8 mouse cellular contexts compared by ENCODE assay signal in genomic region chr7:16296146-16296545, GRCm38 (mm10). TPM values are rescaled to one million over a fixed set of nuclear protein-coding genes. Genes with fewer than 3 reads are reported as not detected.
DNase-seq lines count a peak whose midpoint lies in the region; ATAC-seq lines count a peak whose summit lies in the region.

No protein-coding gene starts in this region.

- 0 out of 2 replicates have a peak overlapping the region, but pooled peaks have one; percentile 66 for H3K9ac ChIP-seq in hindbrain, embryonic 13.5 days
- H3K9ac ChIP-seq in midbrain, embryonic 15.5 days: no peak overlapping the region

- peak overlapping the region; percentile 91 for H3K4me2 ChIP-seq in hindbrain, embryonic 13.5 days
- H3K4me2 ChIP-seq in midbrain, embryonic 15.5 days: peak overlapping the region; percentile 97

- peak; percentile 9 for DNase-seq in layer of hippocampus, adult 11-12 months (ENCODE audit: low spot score)
- no peak for DNase-seq in layer of hippocampus, adult 9-11 months
- DNase-seq in c-Kit-positive CD71-positive TER-119-positive erythroid progenitor cells, embryonic 14.5 days (ENCODE audit: low spot score): peak; percentile 69
- no peak for DNase-seq in left cerebral cortex, postnatal 36 days (ENCODE audit: low spot score in 2 of 2)
- no peak for DNase-seq in lung, adult 18-20 months
- DNase-seq in layer of hippocampus, postnatal 10 days (ENCODE audit: low spot score in 2 of 2): no peak

- peaks cover 40% of the 10 kb centered on the region for H3K4me1 ChIP-seq in hindbrain, embryonic 13.5 days (replicated peaks)
- H3K4me1 ChIP-seq in midbrain, embryonic 15.5 days: peaks cover 40% of the 10 kb centered on the region

- 41% methylated on average over 2 of the region's 2 CpGs for WGBS in hindbrain, embryonic 13.5 days
- 28% methylated on average over 2 of the region's 2 CpGs for WGBS in midbrain, embryonic 15.5 days

- no peaks in the 10 kb centered on the region for H3K36me3 ChIP-seq in hindbrain, embryonic 13.5 days
- H3K36me3 ChIP-seq in midbrain, embryonic 15.5 days (replicated peaks): no peaks in the 10 kb centered on the region

- H3K27me3 ChIP-seq in hindbrain, embryonic 13.5 days: no peaks in the 10 kb centered on the region
- H3K27me3 ChIP-seq in midbrain, embryonic 15.5 days (replicated peaks): no peaks in the 10 kb centered on the region

- H3K4me3 ChIP-seq in hindbrain, embryonic 13.5 days: no peak overlapping the region
- H3K4me3 ChIP-seq in midbrain, embryonic 15.5 days: no peak overlapping the region; the same call in 1 of the 2 replicates

- peak; percentile 0; the same call in 1 of the 2 replicates for ATAC-seq in hindbrain, embryonic 13.5 days (ENCODE audit: low FRiP score)
- no peak for ATAC-seq in midbrain, embryonic 15.5 days (replicated peaks)

- H3K9me3 ChIP-seq in hindbrain, embryonic 13.5 days: no peaks in the 10 kb centered on the region
- H3K9me3 ChIP-seq in midbrain, embryonic 15.5 days: no peaks in the 10 kb centered on the region

- H3K27ac ChIP-seq in hindbrain, embryonic 13.5 days: peak overlapping the region; percentile 56
- no peak overlapping the region for H3K27ac ChIP-seq in midbrain, embryonic 15.5 days

- intact Hi-C loops in left cerebral cortex, postnatal 36 days (cut with DNase I): loop anchor here (10.0 kb wide), 1 partner anchor 159 kb away; the partner anchor contains the start of gene Tmem160

RNA-seq across cellular contexts. Expression of gene Ccdc9, which starts 9.6 kb away (rescaled TPM):
- 23.9 and 27.9 TPM in 2 replicates for polyA plus RNA-seq in hindbrain, embryonic 13.5 days (2015; fragmentation: Nextera tagmentation; extraction: Ambion mirVana)
- polyA plus RNA-seq in midbrain, embryonic 15.5 days (2015; fragmentation: Nextera tagmentation; extraction: Ambion mirVana): 21.6 and 30.1 TPM in 2 replicates
- 10 to 100 TPM; 75.4 to 87.2 TPM for total RNA-seq in left cerebral cortex, postnatal 36 days (2021)
- 10 to 100 TPM; 81.4 to 98.8 TPM for total RNA-seq in layer of hippocampus, postnatal 10 days (2021)

RNA-seq across cellular contexts. Expression of gene Bbc3, which starts 12.0 kb away (rescaled TPM):
- 24.0 and 24.2 TPM in 2 replicates for polyA plus RNA-seq in hindbrain, embryonic 13.5 days (2015; fragmentation: Nextera tagmentation; extraction: Ambion mirVana)
- 32.0 and 35.0 TPM in 2 replicates for polyA plus RNA-seq in midbrain, embryonic 15.5 days (2015; fragmentation: Nextera tagmentation; extraction: Ambion mirVana)
- total RNA-seq in left cerebral cortex, postnatal 36 days (2021): 10 to 100 TPM; 11.9 to 14.6 TPM
- total RNA-seq in layer of hippocampus, postnatal 10 days (2021): 10 to 100 TPM; 28.0 to 30.0 TPM

RNA-seq across cellular contexts. Expression of gene Inafm1, which starts 22.7 kb away (rescaled TPM):
- 33.4 and 33.8 TPM in 2 replicates for polyA plus RNA-seq in hindbrain, embryonic 13.5 days (2015; fragmentation: Nextera tagmentation; extraction: Ambion mirVana)
- 47.9 and 51.8 TPM in 2 replicates for polyA plus RNA-seq in midbrain, embryonic 15.5 days (2015; fragmentation: Nextera tagmentation; extraction: Ambion mirVana)
- 10 to 100 TPM; 32.1 to 33.5 TPM for total RNA-seq in left cerebral cortex, postnatal 36 days (2021)
- total RNA-seq in layer of hippocampus, postnatal 10 days (2021): 10 to 100 TPM; 35.4 to 35.8 TPM

RNA-seq across cellular contexts. Expression of gene C5ar1, which starts 36.8 kb away (rescaled TPM):
- polyA plus RNA-seq in hindbrain, embryonic 13.5 days (2015; fragmentation: Nextera tagmentation; extraction: Ambion mirVana): 1.7 and 2.3 TPM in 2 replicates
- 1.5 and 2.9 TPM in 2 replicates for polyA plus RNA-seq in midbrain, embryonic 15.5 days (2015; fragmentation: Nextera tagmentation; extraction: Ambion mirVana)
- 1 to 10 TPM in 1 of 2 experiments, under 1 TPM in 1; 0.54 to 2.5 TPM for total RNA-seq in left cerebral cortex, postnatal 36 days (2021)
- total RNA-seq in layer of hippocampus, postnatal 10 days (2021): 1 to 10 TPM; 1.1 to 1.3 TPM

RNA-seq across cellular contexts. Expression of gene C5ar2, which starts 52.2 kb away (rescaled TPM):
- 0.08 and 0.14 TPM in 2 replicates for polyA plus RNA-seq in hindbrain, embryonic 13.5 days (2015; fragmentation: Nextera tagmentation; extraction: Ambion mirVana)
- polyA plus RNA-seq in midbrain, embryonic 15.5 days (2015; fragmentation: Nextera tagmentation; extraction: Ambion mirVana): 0.14 TPM in 1 of 2 replicates, not detected in the other
- under 1 TPM; 0.61 to 0.74 TPM for total RNA-seq in left cerebral cortex, postnatal 36 days (2021)
- total RNA-seq in layer of hippocampus, postnatal 10 days (2021): under 1 TPM; 0.33 to 0.37 TPM

Comparison
In these comparisons a context has a peak if more than half of its experiments do, and no peak if none do; other contexts are left out.
1. DNase-seq: peak in layer of hippocampus, adult 11-12 months (single experiment) and c-Kit-positive CD71-positive TER-119-positive erythroid progenitor cells, embryonic 14.5 days (single experiment); none in layer of hippocampus, adult 9-11 months (single experiment), left cerebral cortex, postnatal 36 days (0 of 2), lung, adult 18-20 months (0 of 2) and layer of hippocampus, postnatal 10 days (0 of 2).